Comparison of ENCODE assay signal across 8 mouse cellular contexts in the genomic region with DNA sequence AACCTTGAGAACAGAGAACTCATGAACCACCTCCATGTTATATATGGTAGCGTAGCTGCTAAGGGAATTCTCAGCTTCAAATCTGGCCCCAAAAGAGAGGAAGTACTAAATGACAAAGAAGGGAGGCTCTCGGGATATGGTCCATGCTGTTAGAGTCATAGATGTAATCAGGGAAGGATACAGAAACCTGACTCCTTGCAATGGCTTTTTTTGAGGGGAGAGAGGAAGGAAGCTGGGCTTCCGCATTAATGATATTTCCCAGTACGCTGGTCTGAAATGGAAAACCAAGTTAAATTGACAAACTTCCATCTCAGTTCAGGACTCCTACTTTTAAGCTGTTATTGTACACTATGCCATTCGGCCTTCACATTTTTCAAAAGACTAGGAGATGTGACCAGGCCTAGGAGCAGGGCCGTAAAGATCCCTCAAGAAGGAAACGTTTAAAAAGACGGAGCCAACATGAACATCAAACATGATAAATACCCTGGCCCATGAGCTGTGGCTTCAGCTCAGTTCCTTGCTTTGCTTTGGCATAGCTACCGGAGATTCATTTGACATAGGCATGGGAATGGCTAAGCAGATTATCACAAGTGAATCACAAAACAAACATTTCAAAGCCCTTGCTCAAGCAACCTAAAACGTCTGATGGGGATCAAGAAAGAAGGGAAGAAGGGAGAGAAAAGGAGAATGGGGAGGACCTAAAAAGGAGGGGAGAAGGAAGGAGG.
DNase-seq lines count a peak whose midpoint lies in the region; ATAC-seq and TF ChIP-seq lines count a peak whose summit lies in the region.

No protein-coding gene starts in this region.

- no peak for TF ChIP-seq CTCF in midbrain, postnatal 0 days (IDR thresholded peaks at IDR 0.05)

- ATAC-seq in hindbrain, embryonic 16.5 days, result no peak
- no peak for ATAC-seq in hindbrain, embryonic 14.5 days (ENCODE audit: low FRiP score)
- no peak for ATAC-seq in midbrain, postnatal 0 days (ENCODE audit: low FRiP score)

- H3K4me2 ChIP-seq in hindbrain, embryonic 16.5 days (ENCODE audit: low read length), result no peak overlapping the region
- H3K4me2 ChIP-seq in hindbrain, embryonic 14.5 days (replicated peaks), result no peak overlapping the region
- H3K4me2 ChIP-seq in midbrain, postnatal 0 days (ENCODE audit: low read depth, low read length, poor library complexity, severe bottlenecking), result no peak overlapping the region

- H3K36me3 ChIP-seq in hindbrain, embryonic 10.5 days, result no peaks in the 10 kb centered on the region
- no peaks in the 10 kb centered on the region for H3K36me3 ChIP-seq in hindbrain, embryonic 16.5 days (ENCODE audit: control insufficient read depth, insufficient read depth, low read length)
- no peaks in the 10 kb centered on the region for H3K36me3 ChIP-seq in hindbrain, embryonic 14.5 days (replicated peaks; ENCODE audit: control insufficient read depth, insufficient read depth)
- no peaks in the 10 kb centered on the region for H3K36me3 ChIP-seq in midbrain, postnatal 0 days (ENCODE audit: insufficient read depth, low read length)

- 0 out of 2 replicates have a peak overlapping the region, but pooled peaks have one; percentile 24 for H3K4me3 ChIP-seq in hindbrain, embryonic 10.5 days
- H3K4me3 ChIP-seq in hindbrain, embryonic 16.5 days (ENCODE audit: low read length), result no peak overlapping the region
- no peak overlapping the region for H3K4me3 ChIP-seq in hindbrain, embryonic 14.5 days (replicated peaks; ENCODE audit: low read length)
- H3K4me3 ChIP-seq in midbrain, postnatal 0 days (ENCODE audit: low read depth, low read length), result no peak overlapping the region

- H3K9ac ChIP-seq in hindbrain, embryonic 16.5 days (ENCODE audit: low read depth, low read length), result no peak overlapping the region
- H3K9ac ChIP-seq in hindbrain, embryonic 14.5 days, result no peak overlapping the region; the same call in 1 of the 2 replicates
- H3K9ac ChIP-seq in midbrain, postnatal 0 days (replicated peaks; ENCODE audit: low read length, poor library complexity, severe bottlenecking), result no peak overlapping the region

- DNase-seq in hindbrain, embryonic 10.5 days (ENCODE audit: low spot score), result peak; percentile 8
- DNase-seq in adipocyte (ENCODE audit: low spot score), result peak; percentile 46
- no peak for DNase-seq in hindbrain, embryonic 14.5 days (ENCODE audit: low spot score)
- DNase-seq in midbrain, postnatal 0 days (ENCODE audit: low spot score), result no peak
- DNase-seq in gastrocnemius, adult 18-20 months (ENCODE audit: low spot score), result no peak
- DNase-seq in cerebellum, postnatal 25 days, result no peak
- DNase-seq in spleen, postnatal 36 days (ENCODE audit: low spot score in 2 of 2), result no peak

- WGBS in hindbrain, embryonic 10.5 days, result 65% methylated on average over 10 of the region's 10 CpGs
- WGBS in hindbrain, embryonic 16.5 days, result 60% methylated on average over 10 of the region's 10 CpGs
- WGBS in hindbrain, embryonic 14.5 days, result 54% methylated on average over 10 of the region's 10 CpGs
- WGBS in midbrain, postnatal 0 days, result 53% methylated on average over 10 of the region's 10 CpGs

- H3K27me3 ChIP-seq in hindbrain, embryonic 10.5 days (ENCODE audit: insufficient read depth, poor library complexity, severe bottlenecking), result no peaks in the 10 kb centered on the region
- no peaks in the 10 kb centered on the region for H3K27me3 ChIP-seq in hindbrain, embryonic 16.5 days (replicated peaks; ENCODE audit: control insufficient read depth, insufficient read depth, low read length)
- no peaks in the 10 kb centered on the region for H3K27me3 ChIP-seq in hindbrain, embryonic 14.5 days (ENCODE audit: control insufficient read depth, insufficient read depth, low read length)
- H3K27me3 ChIP-seq in midbrain, postnatal 0 days (ENCODE audit: insufficient read depth, low read length), result no peaks in the 10 kb centered on the region

- H3K9me3 ChIP-seq in hindbrain, embryonic 10.5 days, result no peaks in the 10 kb centered on the region
- H3K9me3 ChIP-seq in hindbrain, embryonic 16.5 days (ENCODE audit: control insufficient read depth, low read length), result no peaks in the 10 kb centered on the region
- no peaks in the 10 kb centered on the region for H3K9me3 ChIP-seq in hindbrain, embryonic 14.5 days (ENCODE audit: control insufficient read depth, low read length)
- no peaks in the 10 kb centered on the region for H3K9me3 ChIP-seq in midbrain, postnatal 0 days (ENCODE audit: low read length)

- H3K4me1 ChIP-seq in hindbrain, embryonic 10.5 days (replicated peaks), result peaks cover 42% of the 10 kb centered on the region
- peaks cover 12% of the 10 kb centered on the region for H3K4me1 ChIP-seq in hindbrain, embryonic 16.5 days (ENCODE audit: control insufficient read depth, insufficient read depth, low read depth, low read length)
- peaks cover 19% of the 10 kb centered on the region for H3K4me1 ChIP-seq in hindbrain, embryonic 14.5 days (replicated peaks; ENCODE audit: control insufficient read depth, insufficient read depth, low read length)
- no peaks in the 10 kb centered on the region; the same call in 1 of the 2 replicates for H3K4me1 ChIP-seq in midbrain, postnatal 0 days (ENCODE audit: insufficient read depth, low read length)

- peak overlapping the region; percentile 93 for H3K27ac ChIP-seq in hindbrain, embryonic 10.5 days
- no peak overlapping the region for H3K27ac ChIP-seq in hindbrain, embryonic 16.5 days (ENCODE audit: low read depth, low read length)
- H3K27ac ChIP-seq in hindbrain, embryonic 14.5 days, result peak overlapping the region; percentile 81
- H3K27ac ChIP-seq in midbrain, postnatal 0 days (ENCODE audit: low read depth, low read length), result 0 out of 2 replicates have a peak overlapping the region, but pooled peaks have one; percentile 43

Comparison
In these comparisons a context has a peak if more than half of its experiments do, and no peak if none do; other contexts are left out.
1. DNase-seq: peak in hindbrain, embryonic 10.5 days (single experiment) and adipocyte (single experiment); none in hindbrain, embryonic 14.5 days (single experiment), midbrain, postnatal 0 days (single experiment), gastrocnemius, adult 18-20 months (single experiment), cerebellum, postnatal 25 days (0 of 2) and spleen, postnatal 36 days (0 of 2).